Mouse (Mus musculus): ENCODE measurements at regions not wholly inside any gene's neighbourhood (a gene's known extent, or its start where the extent isn't known, plus 50 kb on each side); places are given as distances from the start of the nearest gene placed in this dataset.

DNA sequence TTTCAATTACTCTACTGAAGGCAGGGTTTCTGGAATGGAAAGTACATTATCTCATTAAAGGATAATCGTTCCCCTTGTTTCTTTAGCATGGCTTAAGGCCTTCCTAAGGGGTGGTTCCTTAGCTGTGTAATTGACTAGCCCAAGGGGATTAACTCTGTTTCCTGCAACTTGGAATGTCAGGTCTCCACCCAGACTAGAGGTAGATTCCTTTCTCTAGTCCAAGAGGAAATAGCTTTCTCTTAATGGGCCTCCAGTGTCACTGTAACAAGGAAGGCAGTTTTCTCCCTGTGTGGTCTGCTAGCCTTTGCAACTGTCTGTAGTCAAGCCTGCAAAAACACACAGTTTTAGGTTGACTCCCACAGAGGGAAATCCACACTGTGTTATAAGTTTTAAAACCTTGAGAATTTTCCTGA is 64.0 kb upstream of the Adgra3 start:
- TF ChIP-seq POLR2A (IDR thresholded peaks at IDR 0.05; ENCODE audit: low read depth, low read length) (no peak), CTCF (conservative IDR thresholded peaks at IDR 0.05; ENCODE audit: insufficient read depth, insufficient read length, low read depth, low read length) (no peak)

Data from kidney, adult 2 months (tissue).